Mouse (Mus musculus) heart, postnatal 14 days (tissue): ENCODE measurements around the gene Prl2a1. TPM values are rescaled to one million over a fixed set of nuclear protein-coding genes. Genes with fewer than 3 reads are reported as not detected.
"Not testable (repeated sequence)": the region's sequence is repeated elsewhere in the genome, so short reads cannot be mapped to it uniquely, and the experiment has no call there.

Experiments used
- DNase-seq, 2 experiments: peaks; one replicate each; pipeline ENCODE4 v3.0.0; 2021 to 2022
- intact Hi-C: fragments of 180-260 bp; cut with DNase I; formaldehyde crosslinking; loops from one replicate; pipeline ENCODE4 v1.15.1; 2025
- long read RNA-seq, 2 experiments: library from polyadenylated mRNA; stranded (forward); transcript quantifications; one replicate each; pipeline ENCODE4 v2.0.0; 2021
- total RNA-seq, 2 experiments: library from RNA; stranded (reverse); gene quantifications; 2 replicates each; pipeline ENCODE4 v1.2.3; 2021

The Prl2a1 gene
- not detected for total RNA-seq
- long read RNA-seq, experiment 1: 0 reads
- long read RNA-seq, experiment 2: 0 reads

GRCm38 (mm10) chr13:27801354-27801753 lies at the start of gene Prl2a1:
Gene Prl2a1, plus strand, starts transcription at chr13:27801654.
- intact Hi-C loops: no loop called here
- no peak for DNase-seq

- intact Hi-C loops, DNase-seq: not testable (repeated sequence)
These were observed 20.8 kb upstream of the Prl2a1 start, which contains the start of gene Prl7c1 for GRCm38 (mm10) chr13:27780704-27781103. Gene Prl7c1, minus strand, starts transcription at chr13:27780804.

GRCm38 (mm10) chr13:27799303-27799702 lies 2.2 kb upstream of the Prl2a1 start:
- no peak for DNase-seq

GRCm38 (mm10) chr13:27802765-27803164 lies 1.3 kb downstream of the Prl2a1 start:
- DNase-seq: no peak
- intact Hi-C loops: no loop called here

More at GRCm38 (mm10) chr13:27799303-27799702, 2.2 kb upstream of the Prl2a1 start:
- intact Hi-C loops: no loop called here

GRCm38 (mm10) chr13:27849042-27849441 lies 47.6 kb downstream of the Prl2a1 start, which contains the start of gene Prl2c1:
Gene Prl2c1, plus strand, starts transcription at chr13:27849342.
- intact Hi-C loops: no loop called here
- DNase-seq: no peak

Other genes starting within 250 kb of the Prl2a1 start
- gene Prl8a9, start 237.0 kb upstream of the Prl2a1 start, total RNA-seq: not detected
- not detected for gene Prl8a1, start 219.5 kb upstream of the Prl2a1 start, total RNA-seq
- not detected for gene Prl7b1, start 191.1 kb upstream of the Prl2a1 start, total RNA-seq
- gene Prl7a1, start 159.2 kb upstream of the Prl2a1 start, total RNA-seq: not detected
- gene Prl7a2, start 133.6 kb upstream of the Prl2a1 start, total RNA-seq: not detected
- not detected for gene Prl7d1, start 84.9 kb upstream of the Prl2a1 start, total RNA-seq
- not detected for gene Prl7c1, start 20.9 kb upstream of the Prl2a1 start, total RNA-seq
- not detected for gene Prl2c1, start 47.7 kb downstream of the Prl2a1 start, total RNA-seq
- gene Prl4a1, start 214.6 kb downstream of the Prl2a1 start, total RNA-seq: not detected